Mouse (Mus musculus) stomach, embryonic 16.5 days (tissue): ENCODE data around the gene Dscaml1. TPM values are rescaled to one million over a fixed set of nuclear protein-coding genes. Genes with fewer than 3 reads are reported as not detected.
A peak's percentile ranks its signal among the peaks of the same experiment; 100 is the strongest.

Experiments
- ATAC-seq: fragments of 200-750 bp; cut with Nextera tagmentation; 2 replicates; pipeline ENCODE4 v1.8.0; 2017; ENCODE audit warnings: moderate number of reproducible peaks, moderate TSS enrichment; ENCODE audit not compliant: insufficient read depth, low FRiP score
- H3K27ac ChIP-seq: fragments of 300-500 bp; sonication (generic); 2 replicates; pipeline ENCODE4 v1.5.1; 2014; ENCODE audit warnings: low read length
- H3K27me3 ChIP-seq: fragments of 300-500 bp; sonication (generic); 2 replicates; pipeline ENCODE4 v1.6.1; 2014; ENCODE audit warnings: low read length, control low read depth, mixed read lengths; ENCODE audit not compliant: control insufficient read depth, insufficient read depth
- H3K36me3 ChIP-seq: fragments of 300-500 bp; sonication (generic); 2 replicates; pipeline ENCODE4 v1.6.1; 2014; ENCODE audit warnings: low read length; ENCODE audit not compliant: control insufficient read depth, insufficient read depth
- H3K4me1 ChIP-seq: fragments of 300-500 bp; sonication (generic); 2 replicates; pipeline ENCODE4 v1.6.1; 2014; ENCODE audit warnings: low read length, control low read depth, mixed read lengths; ENCODE audit not compliant: control insufficient read depth, insufficient read depth
- H3K4me2 ChIP-seq: fragments of 300-500 bp; sonication (generic); 2 replicates; pipeline ENCODE4 v1.6.1; 2014; ENCODE audit warnings: low read depth, low read length, mixed read lengths
- H3K4me3 ChIP-seq: fragments of 300-500 bp; sonication (generic); replicated peaks from 2 replicates; pipeline ENCODE4 v1.5.1; 2014; ENCODE audit warnings: mild to moderate bottlenecking, low read length
- H3K9ac ChIP-seq: fragments of 300-500 bp; sonication (generic); 2 replicates; pipeline ENCODE4 v1.6.1; 2014; ENCODE audit warnings: low read length
- H3K9me3 ChIP-seq: fragments of 300-500 bp; sonication (generic); replicated peaks from 2 replicates; pipeline ENCODE4 v1.6.1; 2016; ENCODE audit warnings: low read length, control low read depth; ENCODE audit not compliant: control insufficient read depth
- WGBS: fragments of 180-500 bp; shearing (Covaris S2); extraction: QIAGEN DNeasy Blood & Tissue Kit; methylation state at CpG from one replicate; pipeline ENCODE4 v1.1.7; 2014; 5-methylcytosine and 5-hydroxymethylcytosine counted together
- polyA plus RNA-seq: library from polyadenylated mRNA; unstranded; fragments of >200 nt; fragmentation: Nextera tagmentation; extraction: Ambion mirVana; gene quantifications from 2 replicates; pipeline ENCODE4 v1.2.1, GENCODE M21; 2015

Gene Dscaml1
- polyA plus RNA-seq, 1 experiment from 2014 or later: 0.30 TPM

- Histone ChIP-seq H3K4me3 (no peak overlapping the region), H3K36me3 (no peaks in the 10 kb centered on the region), H3K27ac (peak overlapping the region; percentile 30; the same call in 1 of the 2 replicates), H3K9me3 (no peaks in the 10 kb centered on the region), H3K4me2 (peak overlapping the region; percentile 32), H3K4me1 (peaks cover 14% of the 10 kb centered on the region), H3K27me3 (no peaks in the 10 kb centered on the region), H3K9ac (no peak overlapping the region)
- peak; percentile 48 for ATAC-seq
- 31% methylated on average over 12 of the region's 12 CpGs for WGBS
Observed at GRCm38 (mm10) chr9:45677236-45677781, 250.9 kb downstream of the Dscaml1 start.

DNA sequence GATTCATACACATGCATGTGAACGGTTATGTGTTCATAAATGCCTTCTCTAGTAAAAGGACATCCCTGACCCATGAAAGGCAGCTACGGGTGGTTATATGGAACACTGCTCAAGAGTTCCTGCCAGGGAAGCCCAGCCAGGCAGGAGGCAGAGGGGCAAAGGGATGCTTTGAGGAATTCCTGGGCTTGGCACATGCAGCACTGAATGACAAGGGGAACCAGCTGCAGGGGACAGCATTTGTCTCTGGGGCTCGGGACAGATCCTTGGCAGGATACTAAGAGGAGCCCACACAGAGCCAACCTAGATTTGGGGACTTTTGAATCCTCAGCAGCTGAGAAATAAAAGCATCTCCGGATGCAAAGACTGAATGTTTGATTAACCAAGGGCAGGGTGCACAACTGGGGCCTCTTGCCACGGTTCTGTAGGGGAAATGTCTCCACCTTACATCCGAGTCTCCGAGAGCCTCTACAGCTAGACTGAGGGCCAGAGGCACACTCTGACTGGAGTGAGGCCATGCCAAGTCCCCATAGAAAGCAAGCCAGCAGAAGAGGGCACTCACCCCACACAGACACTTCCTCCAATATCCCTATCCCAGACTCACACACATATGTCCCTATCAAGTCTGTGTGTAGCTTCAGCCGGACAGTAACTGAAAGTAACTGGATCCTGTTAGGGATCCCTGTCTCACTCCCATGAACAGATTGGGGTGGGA, 251.7 kb downstream of the Dscaml1 start:
- H3K9ac ChIP-seq: no peak overlapping the region
- H3K4me3 ChIP-seq: no peak overlapping the region
- H3K9me3 ChIP-seq: no peaks in the 10 kb centered on the region
- H3K4me1 ChIP-seq: peaks cover 14% of the 10 kb centered on the region
- peak overlapping the region; percentile 7 for H3K27ac ChIP-seq
- no peaks in the 10 kb centered on the region for H3K27me3 ChIP-seq
- no peak; the same call in 1 of the 2 replicates for ATAC-seq
- 51% methylated on average over 8 of the region's 8 CpGs for WGBS
- H3K4me2 ChIP-seq: no peak overlapping the region
- H3K36me3 ChIP-seq: no peaks in the 10 kb centered on the region

DNA sequence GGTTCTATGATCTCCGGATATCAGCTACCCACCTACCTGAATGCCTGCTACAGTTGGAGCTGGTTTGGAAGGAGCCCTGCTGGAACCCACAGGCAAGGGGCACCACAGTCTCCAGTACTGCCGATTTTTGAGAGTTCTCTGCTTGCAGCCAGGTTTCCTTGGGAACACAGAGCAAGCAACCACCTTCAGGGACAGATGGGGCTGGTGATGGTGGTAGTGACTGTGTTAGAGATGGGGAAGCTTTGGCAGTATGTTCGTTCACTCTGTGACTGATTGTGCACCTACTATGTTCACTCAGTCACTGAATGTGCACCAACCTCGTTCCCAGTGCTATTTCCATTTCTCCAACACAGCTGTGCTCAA, 252.2 kb downstream of the Dscaml1 start:
- no peaks in the 10 kb centered on the region for H3K27me3 ChIP-seq
- 70% methylated on average over 4 of the region's 4 CpGs for WGBS
- H3K9me3 ChIP-seq: no peaks in the 10 kb centered on the region
- H3K4me2 ChIP-seq: no peak overlapping the region
- no peak overlapping the region for H3K9ac ChIP-seq
- H3K36me3 ChIP-seq: no peaks in the 10 kb centered on the region
- ATAC-seq: no peak
- peaks cover 14% of the 10 kb centered on the region for H3K4me1 ChIP-seq
- H3K4me3 ChIP-seq: no peak overlapping the region
- H3K27ac ChIP-seq: no peak overlapping the region

- Histone ChIP-seq H3K9me3 (no peaks in the 10 kb centered on the region), H3K27ac (no peak overlapping the region), H3K36me3 (no peaks in the 10 kb centered on the region), H3K4me3 (no peak overlapping the region), H3K9ac (no peak overlapping the region), H3K4me2 (no peak overlapping the region), H3K27me3 (no peaks in the 10 kb centered on the region), H3K4me1 (peaks cover 9% of the 10 kb centered on the region)
- no peak for ATAC-seq
- WGBS: 52% methylated on average over 11 of the region's 11 CpGs
Observed at GRCm38 (mm10) chr9:45682461-45682998, 256.1 kb downstream of the Dscaml1 start.

- Histone ChIP-seq H3K4me3 (no peak overlapping the region), H3K9me3 (no peaks in the 10 kb centered on the region), H3K9ac (no peak overlapping the region), H3K36me3 (no peaks in the 10 kb centered on the region), H3K27me3 (no peaks in the 10 kb centered on the region), H3K27ac (no peak overlapping the region), H3K4me2 (no peak overlapping the region), H3K4me1 (0 out of 2 replicates have a peak, but pooled peaks cover 3% of the 10 kb centered on the region)
- WGBS: 44% methylated on average over 10 of the region's 10 CpGs
- no peak for ATAC-seq
Observed at GRCm38 (mm10) chr9:45693424-45694237, 267.2 kb downstream of the Dscaml1 start.

GRCm38 (mm10) chr9:45694256-45694655, 267.8 kb downstream of the Dscaml1 start:
- no peak overlapping the region for H3K4me3 ChIP-seq
- H3K36me3 ChIP-seq: no peaks in the 10 kb centered on the region
- H3K9ac ChIP-seq: no peak overlapping the region
- no peaks in the 10 kb centered on the region for H3K9me3 ChIP-seq
- 0 out of 2 replicates have a peak, but pooled peaks cover 3% of the 10 kb centered on the region for H3K4me1 ChIP-seq
- 23% methylated on average over 2 of the region's 2 CpGs for WGBS
- H3K27me3 ChIP-seq: no peaks in the 10 kb centered on the region
- no peak overlapping the region for H3K27ac ChIP-seq
- no peak overlapping the region for H3K4me2 ChIP-seq
- ATAC-seq: no peak

GRCm38 (mm10) chr9:45699171-45699570, 272.7 kb downstream of the Dscaml1 start:
- no peaks in the 10 kb centered on the region for H3K27me3 ChIP-seq
- no peak overlapping the region for H3K27ac ChIP-seq
- no peaks in the 10 kb centered on the region for H3K9me3 ChIP-seq
- no peak for ATAC-seq
- no peak overlapping the region for H3K4me2 ChIP-seq
- H3K9ac ChIP-seq: no peak overlapping the region
- no peak overlapping the region for H3K4me3 ChIP-seq
- H3K36me3 ChIP-seq: no peaks in the 10 kb centered on the region
- H3K4me1 ChIP-seq: no peaks in the 10 kb centered on the region
- WGBS: 78% methylated on average over 10 of the region's 10 CpGs

GRCm38 (mm10) chr9:45703236-45703635, 276.8 kb downstream of the Dscaml1 start:
- Histone ChIP-seq H3K36me3 (no peaks in the 10 kb centered on the region), H3K27me3 (no peaks in the 10 kb centered on the region), H3K9ac (no peak overlapping the region), H3K4me2 (no peak overlapping the region), H3K4me3 (no peak overlapping the region), H3K4me1 (no peaks in the 10 kb centered on the region), H3K27ac (no peak overlapping the region), H3K9me3 (no peaks in the 10 kb centered on the region)
- no peak for ATAC-seq
- WGBS: 80% methylated on average over 3 of the region's 3 CpGs

DNA sequence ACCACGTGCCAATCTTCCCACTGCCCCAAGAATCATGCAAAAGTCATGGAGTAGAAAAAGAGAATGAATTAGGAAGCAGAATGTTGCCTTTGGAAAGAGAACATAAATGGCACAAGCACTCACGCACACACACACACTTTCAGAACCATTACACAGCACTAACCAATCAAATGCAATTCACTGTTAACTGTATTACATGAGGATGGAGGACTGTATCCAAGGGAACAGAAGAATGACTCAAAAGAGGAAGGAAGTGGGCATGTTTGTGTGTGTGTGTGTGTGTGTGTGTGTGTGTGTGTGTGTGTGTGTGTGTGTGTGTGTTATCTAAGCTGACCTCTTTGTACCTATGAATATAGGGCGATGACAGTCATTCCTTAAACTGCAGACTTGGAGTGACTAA, 278.0 kb downstream of the Dscaml1 start:
- H3K27me3 ChIP-seq: no peaks in the 10 kb centered on the region
- no peaks in the 10 kb centered on the region for H3K36me3 ChIP-seq
- H3K9ac ChIP-seq: no peak overlapping the region
- 72% methylated on average over 3 of the region's 3 CpGs for WGBS
- ATAC-seq: no peak
- no peaks in the 10 kb centered on the region for H3K4me1 ChIP-seq
- H3K9me3 ChIP-seq: no peaks in the 10 kb centered on the region
- no peak overlapping the region for H3K27ac ChIP-seq
- no peak overlapping the region for H3K4me3 ChIP-seq
- no peak overlapping the region for H3K4me2 ChIP-seq
